32 mouse cellular contexts compared by ENCODE assay signal in the genomic region with DNA sequence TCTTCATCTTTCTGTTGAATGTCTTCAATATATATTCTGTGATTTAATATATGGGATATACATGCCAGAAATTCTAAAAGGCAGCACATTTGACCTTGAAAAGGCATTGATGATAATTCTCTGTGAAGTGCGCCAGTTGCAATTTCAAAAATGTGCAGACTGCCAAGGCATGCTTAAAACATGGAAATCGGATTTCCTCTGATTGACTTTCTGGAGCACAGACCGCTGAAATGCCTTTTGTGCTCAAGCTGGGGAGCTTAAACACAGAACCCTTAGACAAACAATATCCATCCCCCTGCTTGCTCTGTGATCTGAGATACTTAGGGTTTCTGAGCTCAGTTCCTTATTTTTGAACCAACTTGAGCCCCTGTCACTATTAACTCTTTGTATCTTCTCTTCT. TPM values are rescaled to one million over a fixed set of nuclear protein-coding genes. Genes with fewer than 3 reads are reported as not detected.
DNase-seq lines count a peak whose midpoint lies in the region; ATAC-seq and TF ChIP-seq lines count a peak whose summit lies in the region.
"Had no signal": no experiment of that assay in that cellular context is flagged by ENCODE, and none has a peak within 500 bp of the region (broad histone marks: within the 10 kb centered on the region; RNA-seq: fewer than 3 reads in every experiment).

No protein-coding gene starts in this region.

- no peak overlapping the region for H3K4me3 ChIP-seq in forebrain, embryonic 16.5 days (replicated peaks; ENCODE audit: low read length)
- H3K4me3 ChIP-seq in forebrain, embryonic 12.5 days (replicated peaks), result no peak overlapping the region
- no peak overlapping the region for H3K4me3 ChIP-seq in lung, embryonic 14.5 days (ENCODE audit: low read depth, low read length)
- no peak overlapping the region for H3K4me3 ChIP-seq in embryonic facial prominence, embryonic 14.5 days (ENCODE audit: low read depth, low read length)
- H3K4me3 ChIP-seq in midbrain, embryonic 16.5 days (ENCODE audit: low read depth, low read length), result no peak overlapping the region
- H3K4me3 ChIP-seq: embryonic facial prominence, embryonic 15.5 days; heart, embryonic 10.5 days; heart, embryonic 15.5 days; hindbrain, embryonic 12.5 days; limb, embryonic 12.5 days; megakaryocyte, embryonic 14.5 days; neural tube, embryonic 15.5 days had no signal

- no peaks in the 10 kb centered on the region for H3K9me3 ChIP-seq in forebrain, embryonic 16.5 days (ENCODE audit: control insufficient read depth, low read length)
- H3K9me3 ChIP-seq in forebrain, embryonic 12.5 days, result no peaks in the 10 kb centered on the region
- no peaks in the 10 kb centered on the region for H3K9me3 ChIP-seq in lung, embryonic 14.5 days (ENCODE audit: low read depth, low read length)
- no peaks in the 10 kb centered on the region for H3K9me3 ChIP-seq in embryonic facial prominence, embryonic 14.5 days (ENCODE audit: control insufficient read depth, low read length)
- H3K9me3 ChIP-seq in midbrain, embryonic 16.5 days (replicated peaks; ENCODE audit: control insufficient read depth, low read length, poor library complexity, severe bottlenecking), result no peaks in the 10 kb centered on the region
- H3K9me3 ChIP-seq: embryonic facial prominence, embryonic 15.5 days; heart, embryonic 10.5 days; heart, embryonic 15.5 days; hindbrain, embryonic 12.5 days; limb, embryonic 12.5 days; megakaryocyte, embryonic 14.5 days; neural tube, embryonic 15.5 days had no signal

- H3K4me2 ChIP-seq in forebrain, embryonic 16.5 days (ENCODE audit: low read length), result no peak overlapping the region
- no peak overlapping the region for H3K4me2 ChIP-seq in forebrain, embryonic 12.5 days
- no peak overlapping the region for H3K4me2 ChIP-seq in lung, embryonic 14.5 days
- no peak overlapping the region for H3K4me2 ChIP-seq in embryonic facial prominence, embryonic 14.5 days (ENCODE audit: low read depth, low read length)
- no peak overlapping the region for H3K4me2 ChIP-seq in midbrain, embryonic 16.5 days (ENCODE audit: low read length)
- H3K4me2 ChIP-seq: embryonic facial prominence, embryonic 15.5 days; heart, embryonic 15.5 days; hindbrain, embryonic 12.5 days; limb, embryonic 12.5 days; neural tube, embryonic 15.5 days had no signal

- no peak overlapping the region for H3K9ac ChIP-seq in forebrain, embryonic 16.5 days (replicated peaks; ENCODE audit: low read depth, low read length)
- no peak overlapping the region for H3K9ac ChIP-seq in forebrain, embryonic 12.5 days
- H3K9ac ChIP-seq in lung, embryonic 14.5 days, result no peak overlapping the region
- H3K9ac ChIP-seq in embryonic facial prominence, embryonic 14.5 days (ENCODE audit: low read depth, low read length), result no peak overlapping the region
- H3K9ac ChIP-seq in midbrain, embryonic 16.5 days (ENCODE audit: low read depth, low read length), result no peak overlapping the region
- H3K9ac ChIP-seq: embryonic facial prominence, embryonic 15.5 days; heart, embryonic 15.5 days; hindbrain, embryonic 12.5 days; limb, embryonic 12.5 days; neural tube, embryonic 15.5 days had no signal

- H3K4me1 ChIP-seq in forebrain, embryonic 16.5 days (replicated peaks; ENCODE audit: control insufficient read depth, insufficient read depth, low read length), result peaks cover 2% of the 10 kb centered on the region; the same call in 1 of the 2 replicates
- no peaks in the 10 kb centered on the region for H3K4me1 ChIP-seq in forebrain, embryonic 12.5 days
- H3K4me1 ChIP-seq in lung, embryonic 14.5 days (ENCODE audit: insufficient read depth), result no peaks in the 10 kb centered on the region
- H3K4me1 ChIP-seq in embryonic facial prominence, embryonic 14.5 days (ENCODE audit: control insufficient read depth, insufficient read depth, low read length), result no peaks in the 10 kb centered on the region
- H3K4me1 ChIP-seq in midbrain, embryonic 16.5 days (ENCODE audit: control insufficient read depth, insufficient read depth, low read length), result peaks cover 4% of the 10 kb centered on the region
- H3K4me1 ChIP-seq: embryonic facial prominence, embryonic 15.5 days; heart, embryonic 10.5 days; heart, embryonic 15.5 days; hindbrain, embryonic 12.5 days; limb, embryonic 12.5 days; megakaryocyte, embryonic 14.5 days had no signal

- DNase-seq in lung, embryonic 14.5 days, result peak; percentile 1
- DNase-seq in lung, postnatal 4 days, result no peak
- peak; percentile 23 for DNase-seq in embryonic facial prominence, embryonic 14.5 days (ENCODE audit: low spot score)
- DNase-seq in adrenal gland, postnatal 25 days, result no peak
- DNase-seq: B cell, adult 2 months; cerebellum, adult 8-10 months; embryo, embryonic 11 days; gastrocnemius, postnatal 25 days; heart, adult 11 months; kidney, adult 9 months; kidney, postnatal 14 days; layer of hippocampus, adult 9-11 months; lung, postnatal 36 days; right cerebral cortex, adult 18-20 months; spleen, adult 18-20 months; thymus, postnatal 14 days had no signal

- TF ChIP-seq CTCF in lung, embryonic 14.5 days (IDR thresholded peaks at IDR 0.05; ENCODE audit: low read depth), result no peak

- 38% methylated on average over 3 of the region's 3 CpGs for WGBS in forebrain, embryonic 16.5 days
- 65% methylated on average over 3 of the region's 3 CpGs for WGBS in forebrain, embryonic 12.5 days
- 57% methylated on average over 3 of the region's 3 CpGs for WGBS in lung, embryonic 14.5 days
- 42% methylated on average over 3 of the region's 3 CpGs for WGBS in embryonic facial prominence, embryonic 14.5 days
- WGBS in midbrain, embryonic 16.5 days, result 35% methylated on average over 3 of the region's 3 CpGs

- H3K27me3 ChIP-seq in forebrain, embryonic 16.5 days (replicated peaks; ENCODE audit: control insufficient read depth, insufficient read depth, low read length), result no peaks in the 10 kb centered on the region
- H3K27me3 ChIP-seq in forebrain, embryonic 12.5 days, result no peaks in the 10 kb centered on the region
- no peaks in the 10 kb centered on the region for H3K27me3 ChIP-seq in lung, embryonic 14.5 days (ENCODE audit: insufficient read depth, low read length)
- H3K27me3 ChIP-seq in embryonic facial prominence, embryonic 14.5 days (replicated peaks; ENCODE audit: control insufficient read depth, insufficient read depth, low read length), result no peaks in the 10 kb centered on the region
- no peaks in the 10 kb centered on the region for H3K27me3 ChIP-seq in midbrain, embryonic 16.5 days (ENCODE audit: control insufficient read depth, insufficient read depth, low read depth, low read length)
- H3K27me3 ChIP-seq: embryonic facial prominence, embryonic 15.5 days; heart, embryonic 15.5 days; hindbrain, embryonic 12.5 days; limb, embryonic 12.5 days; megakaryocyte, embryonic 14.5 days; neural tube, embryonic 15.5 days had no signal

- peak overlapping the region; percentile 6; the same call in 1 of the 2 replicates for H3K27ac ChIP-seq in forebrain, embryonic 16.5 days (ENCODE audit: low read length)
- no peak overlapping the region for H3K27ac ChIP-seq in forebrain, embryonic 12.5 days
- H3K27ac ChIP-seq in lung, embryonic 14.5 days (ENCODE audit: low read depth), result no peak overlapping the region
- no peak overlapping the region for H3K27ac ChIP-seq in embryonic facial prominence, embryonic 14.5 days (replicated peaks; ENCODE audit: low read depth, low read length)
- no peak overlapping the region for H3K27ac ChIP-seq in midbrain, embryonic 16.5 days (ENCODE audit: low read length)
- H3K27ac ChIP-seq: embryonic facial prominence, embryonic 15.5 days; heart, embryonic 10.5 days; heart, embryonic 15.5 days; hindbrain, embryonic 12.5 days; limb, embryonic 12.5 days; neural tube, embryonic 15.5 days had no signal

- ATAC-seq in forebrain, embryonic 16.5 days, result no peak
- ATAC-seq in forebrain, embryonic 12.5 days (ENCODE audit: low FRiP score), result no peak
- ATAC-seq in lung, embryonic 14.5 days (ENCODE audit: insufficient read depth), result no peak
- ATAC-seq in embryonic facial prominence, embryonic 14.5 days (ENCODE audit: low read depth), result no peak
- ATAC-seq in midbrain, embryonic 16.5 days, result peak; percentile 36; the same call in 1 of the 2 replicates
- ATAC-seq: intestine, embryonic 16.5 days had no signal

- H3K36me3 ChIP-seq in forebrain, embryonic 16.5 days (ENCODE audit: control insufficient read depth, insufficient read depth), result no peaks in the 10 kb centered on the region
- H3K36me3 ChIP-seq in forebrain, embryonic 12.5 days (replicated peaks), result no peaks in the 10 kb centered on the region
- no peaks in the 10 kb centered on the region for H3K36me3 ChIP-seq in lung, embryonic 14.5 days (ENCODE audit: insufficient read depth)
- no peaks in the 10 kb centered on the region for H3K36me3 ChIP-seq in embryonic facial prominence, embryonic 14.5 days (ENCODE audit: control insufficient read depth, insufficient read depth, low read length)
- H3K36me3 ChIP-seq in midbrain, embryonic 16.5 days (ENCODE audit: control insufficient read depth, insufficient read depth, low read length), result 0 out of 2 replicates have a peak, but pooled peaks cover 3% of the 10 kb centered on the region
- H3K36me3 ChIP-seq: embryonic facial prominence, embryonic 15.5 days; heart, embryonic 10.5 days; heart, embryonic 15.5 days; hindbrain, embryonic 12.5 days; limb, embryonic 12.5 days; neural tube, embryonic 15.5 days had no signal

RNA-seq across cellular contexts. Expression of a gene that starts 14.2 kb away (rescaled TPM):
- polyA plus RNA-seq in forebrain, embryonic 16.5 days (2015; fragmentation: Nextera tagmentation; extraction: Ambion mirVana), result 11.2 and 12.0 TPM in 2 replicates
- polyA plus RNA-seq in forebrain, embryonic 12.5 days (2016; fragmentation: Nextera tagmentation; extraction: Ambion mirVana), result 3.0 and 3.2 TPM in 2 replicates
- 0.07 TPM in 1 of 2 replicates, not detected in the other for polyA plus RNA-seq in lung, embryonic 14.5 days (2014; fragmentation: Nextera tagmentation; extraction: Ambion mirVana)
- 1.3 and 1.4 TPM in 2 replicates for polyA plus RNA-seq in embryonic facial prominence, embryonic 14.5 days (2014; fragmentation: Nextera tagmentation; extraction: Ambion mirVana)
- polyA plus RNA-seq in midbrain, embryonic 16.5 days (2015; fragmentation: Nextera tagmentation; extraction: Ambion mirVana), result 12.9 and 13.6 TPM in 2 replicates
- 1.0 and 1.5 TPM in 2 replicates for total RNA-seq in adrenal gland, postnatal 25 days (2021)
- total RNA-seq: gastrocnemius, adult 18-20 months; gastrocnemius, postnatal 25 days; heart, postnatal 25 days; liver, adult 2 months; monocyte, adult 5-6 weeks had no signal
- polyA plus RNA-seq: liver, adult 2 months; liver, embryonic 16.5 days had no signal

Comparison
In these comparisons a context has a peak if more than half of its experiments do, and no peak if none do; other contexts are left out.
1. DNase-seq: peak in lung, embryonic 14.5 days (single experiment) and embryonic facial prominence, embryonic 14.5 days (single experiment); none in lung, postnatal 4 days (0 of 2) and adrenal gland, postnatal 25 days (single experiment).